Mouse (Mus musculus): ENCODE data around the gene Sncb.

Gene Sncb

GRCm38 (mm10) chr13:54749061-54749863 lies 17.1 kb downstream of the Sncb start:
- no peak for DNase-seq (ENCODE audit: low spot score)

- no peak for DNase-seq (ENCODE audit: low spot score)
Measured at GRCm38 (mm10) chr13:54748721-54749060, 17.7 kb downstream of the Sncb start.

- DNase-seq (ENCODE audit: low spot score), result no peak
Measured at GRCm38 (mm10) chr13:54748190-54748589, 18.2 kb downstream of the Sncb start.

GRCm38 (mm10) chr13:54746896-54747295 lies 19.5 kb downstream of the Sncb start:
- no peak for DNase-seq (ENCODE audit: low spot score)

- DNase-seq (ENCODE audit: low spot score), result no peak
Measured at GRCm38 (mm10) chr13:54746110-54746509, 20.3 kb downstream of the Sncb start.

- no peak for DNase-seq (ENCODE audit: low spot score)
Measured at GRCm38 (mm10) chr13:54738213-54738601, 28.2 kb downstream of the Sncb start.

- no peak for DNase-seq (ENCODE audit: low spot score)
Measured at GRCm38 (mm10) chr13:54737488-54738212, 28.7 kb downstream of the Sncb start.

GRCm38 (mm10) chr13:54736931-54737330 lies 29.5 kb downstream of the Sncb start:
- DNase-seq (ENCODE audit: low spot score), result no peak

GRCm38 (mm10) chr13:54726131-54726530 lies 40.3 kb downstream of the Sncb start:
- no peak for DNase-seq (ENCODE audit: low spot score)

GRCm38 (mm10) chr13:54723143-54723542 lies 43.3 kb downstream of the Sncb start:
- DNase-seq (ENCODE audit: low spot score), result no peak

- peak; percentile 52 for DNase-seq (ENCODE audit: low spot score)
Measured at GRCm38 (mm10) chr13:54716916-54717315, 49.5 kb downstream of the Sncb start.

- DNase-seq (ENCODE audit: low spot score), result no peak
Measured at GRCm38 (mm10) chr13:54714996-54715395, 51.4 kb downstream of the Sncb start.

GRCm38 (mm10) chr13:54714393-54714792 lies 52.0 kb downstream of the Sncb start:
- no peak for DNase-seq (ENCODE audit: low spot score)

GRCm38 (mm10) chr13:54710866-54711265 lies 55.5 kb downstream of the Sncb start:
- DNase-seq (ENCODE audit: low spot score), result no peak
